Mouse (Mus musculus): ENCODE data around the gene Cacna1a. TPM values are rescaled to one million over a fixed set of nuclear protein-coding genes. Genes with fewer than 3 reads are reported as not detected.

Gene Cacna1a
- polyA plus RNA-seq, 1 experiment, result 0.37 TPM

DNA sequence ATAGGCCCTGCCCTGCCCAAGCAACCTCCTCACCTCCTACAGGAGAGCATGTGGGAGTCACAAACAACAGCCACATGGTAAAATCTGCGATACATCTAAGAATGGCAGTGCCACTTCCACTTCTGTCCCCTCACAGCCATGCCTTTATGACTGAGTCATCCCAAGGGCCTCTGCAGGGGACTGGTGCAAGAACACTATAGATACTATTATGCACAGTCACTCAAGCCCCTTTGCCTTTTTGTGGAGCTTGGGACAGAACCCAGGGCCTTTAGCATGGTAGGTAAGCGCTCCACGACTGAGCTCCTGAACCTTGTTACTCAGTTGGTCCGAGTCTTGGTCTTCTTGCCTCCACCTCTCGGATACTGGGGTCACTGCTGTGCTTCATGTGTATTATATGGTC, 289.1 kb downstream of the Cacna1a start:
- Histone ChIP-seq H3K4me1 (ENCODE audit: control insufficient read depth, insufficient read depth, low read length) (no peaks in the 10 kb centered on the region), H3K27ac (ENCODE audit: control insufficient read depth, insufficient read depth, low read depth, low read length, poor library complexity) (no peak overlapping the region), H3K4me3 (replicated peaks; ENCODE audit: control insufficient read depth, low read depth, low read length) (no peak overlapping the region)
- 88% methylated on average over 5 of the region's 5 CpGs for WGBS
- TF ChIP-seq CTCF (IDR thresholded peaks at IDR 0.05; ENCODE audit: control insufficient read depth, insufficient read depth, low read length) (no peak), POLR2A (IDR thresholded peaks at IDR 0.05; ENCODE audit: borderline replicate concordance, control insufficient read depth, low read depth, low read length) (no peak)

DNA sequence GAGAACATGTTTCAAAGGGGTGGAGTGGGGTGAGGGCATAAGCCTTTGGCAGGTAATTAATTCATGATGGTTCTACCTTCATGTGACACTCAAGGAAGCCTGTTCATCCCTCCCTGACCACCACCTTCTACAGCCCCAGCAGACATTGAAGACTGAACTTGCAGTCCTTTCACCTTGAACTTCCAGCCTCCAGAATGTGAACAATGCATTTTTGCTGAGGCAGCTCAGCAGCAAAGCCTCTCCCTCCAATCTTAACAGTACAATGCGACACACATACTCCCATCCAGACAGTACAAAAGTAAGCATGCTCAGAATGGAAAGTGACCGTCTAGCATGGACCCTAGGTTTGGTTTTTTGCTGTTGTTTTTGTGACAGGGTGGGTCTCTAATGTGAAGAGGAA, 293.2 kb downstream of the Cacna1a start:
- Histone ChIP-seq H3K27ac (ENCODE audit: control insufficient read depth, insufficient read depth, low read depth, low read length, poor library complexity) (no peak overlapping the region), H3K4me3 (replicated peaks; ENCODE audit: control insufficient read depth, low read depth, low read length) (no peak overlapping the region), H3K4me1 (ENCODE audit: control insufficient read depth, insufficient read depth, low read length) (peaks cover 2% of the 10 kb centered on the region; the same call in 1 of the 2 replicates)
- TF ChIP-seq CTCF (IDR thresholded peaks at IDR 0.05; ENCODE audit: control insufficient read depth, insufficient read depth, low read length), result no peak
- TF ChIP-seq POLR2A (IDR thresholded peaks at IDR 0.05; ENCODE audit: borderline replicate concordance, control insufficient read depth, low read depth, low read length), result no peak
- whole genome bisulfite sequencing, result 71% methylated on average over 2 of the region's 2 CpGs

DNA sequence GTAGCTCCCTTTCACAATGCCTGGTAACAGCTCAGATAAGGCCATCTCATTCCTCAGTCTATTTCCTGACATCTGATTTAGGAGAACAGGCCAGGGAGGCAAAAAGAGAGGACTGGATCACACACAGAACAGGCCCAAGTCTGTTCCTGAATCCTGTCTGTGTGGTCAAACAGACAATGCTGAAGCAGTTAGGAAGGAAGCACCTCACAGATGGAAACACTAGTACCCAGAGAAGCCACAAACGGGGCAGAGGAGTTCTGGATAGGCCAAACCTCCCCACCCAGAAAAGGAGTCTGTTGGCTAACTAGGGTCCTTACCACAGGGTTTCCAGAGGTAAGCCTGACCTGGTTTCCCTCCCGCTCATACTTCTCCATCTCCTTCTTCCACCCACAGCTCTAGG, 294.0 kb downstream of the Cacna1a start:
- H3K4me3 ChIP-seq (replicated peaks; ENCODE audit: control insufficient read depth, low read depth, low read length), result no peak overlapping the region
- 33% methylated on average over 2 of the region's 2 CpGs for WGBS
- peaks cover 4% of the 10 kb centered on the region; the same call in 1 of the 2 replicates for H3K4me1 ChIP-seq (ENCODE audit: control insufficient read depth, insufficient read depth, low read length)
- TF ChIP-seq POLR2A (IDR thresholded peaks at IDR 0.05; ENCODE audit: borderline replicate concordance, control insufficient read depth, low read depth, low read length), result no peak
- no peak overlapping the region for H3K27ac ChIP-seq (ENCODE audit: control insufficient read depth, insufficient read depth, low read depth, low read length, poor library complexity)

DNA sequence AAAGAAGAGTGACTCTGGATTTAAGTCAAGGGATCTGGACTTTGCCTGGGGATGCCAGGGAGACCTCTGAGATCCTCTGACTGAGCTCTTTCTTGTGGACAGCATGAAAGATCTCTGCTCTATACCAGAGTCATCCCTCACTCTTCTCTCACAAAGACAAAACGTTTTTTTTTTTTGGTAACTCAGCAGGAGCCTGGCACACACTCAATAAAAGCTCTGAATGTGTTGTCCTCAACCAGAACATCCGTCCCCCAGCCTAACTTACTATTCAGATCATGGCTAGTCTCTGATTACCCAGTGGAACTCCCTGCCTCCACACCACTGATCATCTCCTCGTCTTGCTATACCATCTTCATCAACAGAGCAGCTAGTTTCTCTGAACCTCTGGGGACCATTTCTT, 296.3 kb downstream of the Cacna1a start:
- no peak overlapping the region for H3K27ac ChIP-seq (ENCODE audit: control insufficient read depth, insufficient read depth, low read depth, low read length, poor library complexity)
- TF ChIP-seq CTCF (IDR thresholded peaks at IDR 0.05; ENCODE audit: control insufficient read depth, insufficient read depth, low read length), result no peak
- no peak for TF ChIP-seq POLR2A (IDR thresholded peaks at IDR 0.05; ENCODE audit: borderline replicate concordance, control insufficient read depth, low read depth, low read length)
- H3K4me3 ChIP-seq (replicated peaks; ENCODE audit: control insufficient read depth, low read depth, low read length), result no peak overlapping the region
- 59% methylated on average over 3 of the region's 3 CpGs for WGBS
- H3K4me1 ChIP-seq (ENCODE audit: control insufficient read depth, insufficient read depth, low read length), result peaks cover 4% of the 10 kb centered on the region; the same call in 1 of the 2 replicates

DNA sequence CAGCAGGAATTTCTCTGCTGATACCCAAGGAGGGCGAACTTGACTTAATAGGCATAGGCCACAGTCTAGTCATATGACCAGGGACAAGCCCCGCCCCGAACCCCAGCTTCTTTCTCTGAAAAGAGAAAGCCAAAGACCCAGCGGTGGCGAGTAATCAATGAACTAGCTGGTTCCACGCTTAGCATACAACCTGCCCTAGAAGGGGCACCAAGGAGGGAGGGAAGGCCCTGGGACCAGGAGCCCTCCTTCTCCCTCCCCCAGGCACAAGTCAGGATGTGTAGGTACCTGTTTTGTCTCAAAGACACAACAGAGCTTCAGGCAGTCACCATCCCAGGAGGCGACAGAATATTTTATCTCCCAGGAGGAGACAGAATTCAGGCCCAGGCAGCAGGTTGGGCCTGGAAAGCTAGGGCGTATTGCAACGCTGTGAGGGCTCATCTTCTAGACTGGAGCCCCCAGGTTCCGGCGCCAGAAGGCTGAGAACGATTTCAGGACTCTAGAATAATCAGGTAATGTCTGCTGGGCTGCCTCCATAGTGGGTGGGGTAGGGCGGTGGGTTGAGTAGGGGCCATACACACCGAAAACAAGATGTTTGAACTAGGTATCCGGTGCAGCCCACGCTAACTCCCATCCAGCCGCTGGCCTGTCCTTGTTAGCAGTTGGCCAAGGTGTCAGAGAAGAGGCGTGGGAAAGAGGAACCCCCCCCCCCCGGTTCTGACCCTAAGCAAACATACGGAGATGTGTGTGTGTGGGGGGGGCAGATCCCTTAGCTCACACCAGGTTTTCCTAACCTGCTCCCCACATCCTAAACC, 298.2 kb downstream of the Cacna1a start, which contains the start of gene Trmt1:
Gene Trmt1 (plus strand): TSS at position 117 of the 812 bp plus-strand sequence.
- H3K4me1 ChIP-seq (ENCODE audit: control insufficient read depth, insufficient read depth, low read length), result peaks cover 4% of the 10 kb centered on the region; the same call in 1 of the 2 replicates
- TF ChIP-seq CTCF (IDR thresholded peaks at IDR 0.05; ENCODE audit: control insufficient read depth, insufficient read depth, low read length) (no peak), POLR2A (IDR thresholded peaks at IDR 0.05; ENCODE audit: borderline replicate concordance, control insufficient read depth, low read depth, low read length) (no peak)
- peak within 1 kb of the TSS; percentile 85 for H3K27ac ChIP-seq (ENCODE audit: control insufficient read depth, insufficient read depth, low read depth, low read length, poor library complexity)
- WGBS, result 4% methylated on average over 20 of the region's 20 CpGs
- H3K4me3 ChIP-seq (replicated peaks; ENCODE audit: control insufficient read depth, low read depth, low read length), result peak within 1 kb of the TSS; percentile 78

DNA sequence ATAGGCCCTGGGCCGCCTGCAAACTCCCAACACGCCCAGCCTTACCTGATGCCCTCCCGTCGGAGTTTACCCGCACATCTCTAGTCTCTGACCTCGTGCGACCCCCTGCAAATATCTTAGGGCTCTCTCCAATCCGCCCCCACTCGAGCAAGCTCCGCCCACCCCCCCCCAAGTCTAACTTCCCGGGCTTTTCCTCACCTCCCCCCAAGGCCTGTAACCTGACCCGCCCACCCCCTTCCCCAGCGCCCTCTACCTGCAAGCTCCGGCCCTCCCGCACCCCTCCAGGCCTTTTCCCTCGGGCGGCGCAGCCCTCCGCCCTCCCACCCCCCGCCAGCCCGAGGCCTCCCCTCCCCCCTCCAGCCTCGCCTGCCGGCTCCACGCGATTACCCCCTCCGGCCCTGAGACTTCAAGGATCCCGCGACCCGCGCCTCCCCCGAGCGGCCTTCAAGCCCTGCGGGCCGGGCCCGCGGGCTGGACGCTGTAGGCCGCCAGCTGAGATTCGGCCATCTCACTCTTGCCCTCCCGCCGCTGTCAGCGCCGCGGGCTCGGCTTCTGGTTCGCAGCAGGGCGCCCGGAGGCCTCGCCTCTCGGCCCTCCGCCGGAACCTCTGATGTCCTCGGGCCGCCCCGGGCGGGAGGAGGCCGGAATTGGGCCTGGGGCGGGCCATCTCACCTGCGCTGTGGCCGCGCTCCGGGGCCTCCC, 298.9 kb downstream of the Cacna1a start:
- WGBS, result 1% methylated on average over 60 of the region's 62 CpGs
- Histone ChIP-seq H3K4me3 (replicated peaks; ENCODE audit: control insufficient read depth, low read depth, low read length) (peak overlapping the region; percentile 78), H3K4me1 (ENCODE audit: control insufficient read depth, insufficient read depth, low read length) (peaks cover 4% of the 10 kb centered on the region; the same call in 1 of the 2 replicates), H3K27ac (ENCODE audit: control insufficient read depth, insufficient read depth, low read depth, low read length, poor library complexity) (peak overlapping the region; percentile 89)
- no peak for TF ChIP-seq CTCF (IDR thresholded peaks at IDR 0.05; ENCODE audit: control insufficient read depth, insufficient read depth, low read length)
- no peak for TF ChIP-seq POLR2A (IDR thresholded peaks at IDR 0.05; ENCODE audit: borderline replicate concordance, control insufficient read depth, low read depth, low read length)

DNA sequence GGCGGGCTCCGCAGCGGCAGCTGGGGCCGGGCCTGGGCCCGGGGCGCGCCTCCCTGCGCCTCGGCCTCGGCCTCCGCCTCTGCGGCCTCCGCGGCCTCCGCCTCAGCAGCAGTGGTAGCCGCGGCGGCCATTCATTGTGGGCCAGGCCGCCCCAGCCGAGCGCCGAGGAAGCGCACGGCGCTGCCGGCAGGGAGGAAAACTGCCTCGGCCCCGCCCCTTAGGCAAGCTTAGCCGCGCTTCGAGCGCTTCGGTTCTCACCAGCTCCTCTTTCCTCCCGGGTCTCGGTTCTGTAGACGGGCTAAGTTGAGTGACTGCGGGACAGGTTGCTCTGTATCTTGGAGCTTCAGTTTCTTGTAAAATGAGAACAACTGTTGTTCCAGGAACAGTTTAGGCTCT, 299.5 kb downstream of the Cacna1a start, which contains the start of gene Nacc1:
Gene Nacc1 (minus strand): TSS at position 158 of the 396 bp plus-strand sequence.
- TF ChIP-seq POLR2A (IDR thresholded peaks at IDR 0.05; ENCODE audit: borderline replicate concordance, control insufficient read depth, low read depth, low read length) (peak; percentile 69; the same call in 1 of the 2 replicates), CTCF (IDR thresholded peaks at IDR 0.05; ENCODE audit: control insufficient read depth, insufficient read depth, low read length) (no peak)
- H3K27ac ChIP-seq (ENCODE audit: control insufficient read depth, insufficient read depth, low read depth, low read length, poor library complexity), result peak within 1 kb of the TSS; percentile 89
- peaks cover 4% of the 10 kb centered on the region; the same call in 1 of the 2 replicates for H3K4me1 ChIP-seq (ENCODE audit: control insufficient read depth, insufficient read depth, low read length)
- WGBS, result under 1% methylated on average over 37 of the region's 37 CpGs
- H3K4me3 ChIP-seq (replicated peaks; ENCODE audit: control insufficient read depth, low read depth, low read length), result peak within 1 kb of the TSS; percentile 78
